Mouse (Mus musculus) CH12F3 (cell line): ENCODE measurements around the gene Map3k5.

Experiments
- in situ Hi-C: fragments of 300-500 bp; cut with MboI; formaldehyde crosslinking; loops from 2 replicates; pipeline ENCODE4 v1.14.3; 2020; ENCODE audit warnings: low sequenced_read_pairs

Gene Map3k5

GRCm38 (mm10) chr10:20178807-20179605 is 244.7 kb downstream of the Map3k5 start:
- in situ Hi-C loops: no loop called here

GRCm38 (mm10) chr10:20181198-20181597 is 246.9 kb downstream of the Map3k5 start:
- in situ Hi-C loops: no loop called here

- in situ Hi-C loops: no loop called here
These were observed 247.6 kb downstream of the Map3k5 start for GRCm38 (mm10) chr10:20181680-20182399.

GRCm38 (mm10) chr10:20184326-20184725 is 250.1 kb downstream of the Map3k5 start:
- in situ Hi-C loops: no loop called here

GRCm38 (mm10) chr10:20185264-20185663 is 251.0 kb downstream of the Map3k5 start:
- in situ Hi-C loops: no loop called here

GRCm38 (mm10) chr10:20185806-20186205 is 251.5 kb downstream of the Map3k5 start:
- in situ Hi-C loops: no loop called here

GRCm38 (mm10) chr10:20186800-20187273 is 252.6 kb downstream of the Map3k5 start:
- in situ Hi-C loops: no loop called here

GRCm38 (mm10) chr10:20190139-20190747 is 256.0 kb downstream of the Map3k5 start:
- in situ Hi-C loops: no loop called here
